Mouse (Mus musculus): ENCODE results near the gene Cpxm1.

Cpxm1 gene

GRCm38 (mm10) chr2:130397186-130397985 is at the start of gene Cpxm1:
Cpxm1 (minus strand) TSS chr2:130397574.
- DNase-seq (ENCODE audit: low read depth, low spot score): no peak

GRCm38 (mm10) chr2:130442162-130442561 is 44.8 kb upstream of the Cpxm1 start:
- DNase-seq (ENCODE audit: low read depth, low spot score): no peak

- DNase-seq (ENCODE audit: low read depth, low spot score): no peak
These were observed 42.6 kb upstream of the Cpxm1 start for GRCm38 (mm10) chr2:130439840-130440480.

GRCm38 (mm10) chr2:130438861-130439260 is 41.5 kb upstream of the Cpxm1 start:
- DNase-seq (ENCODE audit: low read depth, low spot score): no peak

GRCm38 (mm10) chr2:130436769-130437168 is 39.4 kb upstream of the Cpxm1 start:
- no peak for DNase-seq (ENCODE audit: low read depth, low spot score)

GRCm38 (mm10) chr2:130433152-130433551 is 35.8 kb upstream of the Cpxm1 start:
- DNase-seq (ENCODE audit: low read depth, low spot score): peak; percentile 29

GRCm38 (mm10) chr2:130432157-130432556 is 34.8 kb upstream of the Cpxm1 start:
- DNase-seq (ENCODE audit: low read depth, low spot score): no peak

- no peak for DNase-seq (ENCODE audit: low read depth, low spot score)
These were observed 33.1 kb upstream of the Cpxm1 start for GRCm38 (mm10) chr2:130430484-130430883.

- no peak for DNase-seq (ENCODE audit: low read depth, low spot score)
These were observed 32.5 kb upstream of the Cpxm1 start for GRCm38 (mm10) chr2:130429851-130430250.

GRCm38 (mm10) chr2:130425112-130425511 is 27.7 kb upstream of the Cpxm1 start:
- DNase-seq (ENCODE audit: low read depth, low spot score): peak; percentile 23

GRCm38 (mm10) chr2:130424126-130424853 is 26.9 kb upstream of the Cpxm1 start, which contains the start of the genes Vps16 and Pced1a:
Vps16 (plus strand) TSS chr2:130424339.
Pced1a (minus strand) TSS chr2:130424701.
- peak; percentile 88 for DNase-seq (ENCODE audit: low read depth, low spot score)

GRCm38 (mm10) chr2:130423397-130424125 is 26.2 kb upstream of the Cpxm1 start:
- DNase-seq (ENCODE audit: low read depth, low spot score): peak; percentile 60

GRCm38 (mm10) chr2:130421781-130422620 is 24.6 kb upstream of the Cpxm1 start:
- no peak for DNase-seq (ENCODE audit: low read depth, low spot score)

GRCm38 (mm10) chr2:130414094-130414856 is 16.9 kb upstream of the Cpxm1 start:
- DNase-seq (ENCODE audit: low read depth, low spot score): no peak

- DNase-seq (ENCODE audit: low read depth, low spot score): no peak
These were observed 15.4 kb upstream of the Cpxm1 start for GRCm38 (mm10) chr2:130412775-130413174.

GRCm38 (mm10) chr2:130411558-130412495 is 14.5 kb upstream of the Cpxm1 start:
- DNase-seq (ENCODE audit: low read depth, low spot score): peak; percentile 73

- DNase-seq (ENCODE audit: low read depth, low spot score): peak; percentile 33
These were observed 10.8 kb upstream of the Cpxm1 start for GRCm38 (mm10) chr2:130408194-130408593.

- DNase-seq (ENCODE audit: low read depth, low spot score): no peak
These were observed 8.8 kb upstream of the Cpxm1 start, which contains the start of gene Tmem239 for GRCm38 (mm10) chr2:130406178-130406577. Tmem239 (plus strand) TSS chr2:130406478.

- no peak for DNase-seq (ENCODE audit: low read depth, low spot score)
These were observed 7.6 kb upstream of the Cpxm1 start, which contains the start of the genes Gm28372 and 1700020A23Rik for GRCm38 (mm10) chr2:130404939-130405338. Gm28372 (plus strand) TSS chr2:130405239. 1700020A23Rik (plus strand) TSS chr2:130405259.

Data from retina, postnatal 7 days (tissue).